Comparison of ENCODE assay signal across 8 mouse cellular contexts in the genomic region with DNA sequence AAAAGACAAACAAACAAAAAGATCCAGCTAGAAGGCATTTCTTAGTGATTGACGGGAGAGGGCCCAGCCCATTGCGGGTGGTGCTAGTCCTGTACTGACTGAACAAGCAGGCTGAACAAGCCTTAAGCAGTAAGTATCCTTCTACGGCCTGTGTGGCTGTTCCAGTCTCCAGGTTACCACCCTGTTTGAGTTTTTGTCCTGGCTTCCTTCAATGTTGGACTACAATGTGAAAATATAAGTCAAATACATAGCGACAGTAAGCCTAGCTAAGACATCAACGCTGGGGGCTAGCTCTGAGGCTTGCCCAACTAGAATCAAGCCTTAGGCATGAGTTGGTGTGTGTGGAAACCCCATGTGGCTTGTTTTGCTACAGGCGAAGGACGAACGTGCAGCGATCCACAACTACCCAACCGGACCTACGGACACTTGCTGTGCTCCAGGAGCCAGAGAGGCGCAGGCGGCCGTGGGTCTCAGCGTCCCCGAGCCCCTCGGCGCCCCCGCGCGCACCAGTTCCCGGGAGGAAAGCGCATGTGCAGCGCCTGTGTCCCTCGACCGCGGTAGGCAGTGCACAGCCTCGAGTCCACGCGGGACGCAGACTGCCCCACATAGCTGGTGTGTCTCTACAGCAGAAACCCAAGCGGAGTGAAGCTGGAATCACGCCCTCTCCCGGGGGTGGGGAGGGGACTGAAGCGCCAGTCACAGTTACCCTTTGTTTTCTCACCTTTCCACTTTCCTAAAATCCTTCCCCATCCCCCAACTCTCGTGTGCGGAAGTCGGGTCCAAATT. TPM values are rescaled to one million over a fixed set of nuclear protein-coding genes. Genes with fewer than 3 reads are reported as not detected.
DNase-seq lines count a peak whose midpoint lies in the region; ATAC-seq and TF ChIP-seq lines count a peak whose summit lies in the region.

No protein-coding gene starts in this region.

- no peak; the same call in 1 of the 2 replicates for TF ChIP-seq CTCF in left cerebral cortex, adult 2 months (IDR thresholded peaks at IDR 0.05)

- H3K4me2 ChIP-seq in hindbrain, embryonic 15.5 days, result peak overlapping the region; percentile 99

- WGBS in hindbrain, embryonic 15.5 days, result under 1% methylated on average over 38 of the region's 38 CpGs

- H3K36me3 ChIP-seq in hindbrain, embryonic 15.5 days, result no peaks in the 10 kb centered on the region

- peaks cover 13% of the 10 kb centered on the region for H3K4me1 ChIP-seq in hindbrain, embryonic 15.5 days (replicated peaks)

- H3K27me3 ChIP-seq in hindbrain, embryonic 15.5 days, result no peaks in the 10 kb centered on the region

- intact Hi-C loops in left cerebral cortex, adult 2 months (cut with DNase I), result no loop called here

- ATAC-seq in frontal cortex, adult (ENCODE audit: low TSS enrichment), result peak; percentile 85
- peak; percentile 88 for ATAC-seq in hindbrain, embryonic 15.5 days (ENCODE audit: low FRiP score, low read depth)

- H3K27ac ChIP-seq in hindbrain, embryonic 15.5 days (replicated peaks), result peak overlapping the region; percentile 88
- peak overlapping the region; percentile 20; the same call in 1 of the 2 replicates for H3K27ac ChIP-seq in left cerebral cortex, adult 2 months

- H3K4me3 ChIP-seq in hindbrain, embryonic 15.5 days, result peak overlapping the region; percentile 59
- peak overlapping the region; percentile 58 for H3K4me3 ChIP-seq in left cerebral cortex, adult 2 months

- no peaks in the 10 kb centered on the region for H3K9me3 ChIP-seq in hindbrain, embryonic 15.5 days

- H3K9ac ChIP-seq in hindbrain, embryonic 15.5 days, result peak overlapping the region; percentile 64

- peak; percentile 87 for DNase-seq in ZHBTc4 (ENCODE audit: low read depth, low spot score)
- DNase-seq in cerebellum, postnatal 10 days, result peak; percentile 84 to 86
- peak; percentile 23 to 37 for DNase-seq in left cerebral cortex, adult 2 months (ENCODE audit: extremely low spot score in 1 of 2, low spot score in 2 of 2)
- DNase-seq in lung, postnatal 36 days, result peak; percentile 55
- peak; percentile 67 for DNase-seq in retina, embryonic 14.5 days (ENCODE audit: low spot score)
- DNase-seq in yolk sac, embryonic 10.5 days (ENCODE audit: low spot score), result peak; percentile 61

RNA-seq across cellular contexts. Expression of a gene that starts 8.5 kb away (rescaled TPM):
- 47.9 and 52.4 TPM in 2 replicates for polyA plus RNA-seq in hindbrain, embryonic 15.5 days (2015; fragmentation: Nextera tagmentation; extraction: Ambion mirVana)
- total RNA-seq in left cerebral cortex, adult 2 months (2021), result 1 to 10 TPM; 1.5 to 1.8 TPM

RNA-seq across cellular contexts. Expression of a gene that starts 15.2 kb away (rescaled TPM):
- 445 and 453 TPM in 2 replicates for polyA plus RNA-seq in hindbrain, embryonic 15.5 days (2015; fragmentation: Nextera tagmentation; extraction: Ambion mirVana)
- 100 to 1,000 TPM; 213 to 221 TPM for total RNA-seq in left cerebral cortex, adult 2 months (2021)

Comparison
In these comparisons a context has a peak if more than half of its experiments do, and no peak if none do; other contexts are left out.
1. Peak in every context shown above with its lines: DNase-seq, ATAC-seq, H3K4me3 ChIP-seq and H3K27ac ChIP-seq.
2. DNase-seq: peak in every context shown above with its lines; median percentile 87 in ZHBTc4; 85 in cerebellum, postnatal 10 days; 67 in retina, embryonic 14.5 days; 61 in yolk sac, embryonic 10.5 days; 55 in lung, postnatal 36 days; 30 in left cerebral cortex, adult 2 months.